Mouse (Mus musculus) liver, adult 2 months (tissue): ENCODE measurements around the gene Gm45234.

Experiments used
- CTCF ChIP-seq: fragments of 200-500 bp; IDR thresholded peaks from 2 replicates; pipeline ENCODE4 v1.5.1; 2011; ENCODE audit warnings: low read depth, low read length, control low read depth
- POLR2A ChIP-seq: fragments of 200-500 bp; IDR thresholded peaks from 2 replicates; pipeline ENCODE4 v1.6.1; 2011; ENCODE audit warnings: low read length, control low read depth; ENCODE audit not compliant: insufficient read depth; ENCODE audit errors: extremely low read depth

GRCm38 (mm10) chr6:124745490-124746295 lies 10.1 kb downstream of the Gm45234 start:
- TF ChIP-seq POLR2A (0 out of 2 replicates have a peak, but pooled peaks have one; percentile 31), CTCF (peak; percentile 81)
